Mouse (Mus musculus): ENCODE results near the gene Ceacam20.
"Not testable (repeated sequence)": the region's sequence is repeated elsewhere in the genome, so short reads cannot be mapped to it uniquely, and the experiment has no call there.

The Ceacam20 gene

DNA sequence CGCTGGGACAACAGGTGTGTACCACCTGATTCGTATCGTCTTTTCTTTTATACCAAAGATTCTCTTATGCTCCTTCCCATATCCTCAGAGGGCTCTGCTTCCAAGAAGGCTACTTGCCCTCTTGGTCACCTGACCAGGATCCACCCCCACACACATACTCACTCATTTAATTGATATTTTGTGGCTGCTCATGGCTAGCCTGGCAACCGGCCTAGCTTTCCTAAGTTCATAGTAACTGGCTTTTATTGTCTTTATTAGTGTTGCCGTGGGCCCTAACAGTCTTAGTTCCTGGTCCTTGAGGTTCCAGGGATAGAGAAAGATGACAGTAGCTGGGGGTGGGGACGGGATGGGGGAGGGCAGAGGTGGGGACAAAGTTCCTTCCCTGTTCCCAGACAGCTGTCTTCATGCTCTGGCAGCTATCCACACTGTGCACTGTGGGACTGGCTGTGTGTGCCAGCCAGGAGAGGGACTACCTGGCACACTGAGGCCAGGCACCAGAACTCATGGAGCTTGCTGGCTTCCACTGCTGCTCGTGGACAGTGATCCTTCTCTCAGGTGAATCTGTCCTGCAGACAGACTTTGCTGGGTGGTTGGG, at the start of gene Ceacam20:
Gene Ceacam20 (plus strand): TSS at position 428 of the 595 bp plus-strand sequence.
- no peak for DNase-seq (ENCODE audit: low spot score in 2 of 2)

DNA sequence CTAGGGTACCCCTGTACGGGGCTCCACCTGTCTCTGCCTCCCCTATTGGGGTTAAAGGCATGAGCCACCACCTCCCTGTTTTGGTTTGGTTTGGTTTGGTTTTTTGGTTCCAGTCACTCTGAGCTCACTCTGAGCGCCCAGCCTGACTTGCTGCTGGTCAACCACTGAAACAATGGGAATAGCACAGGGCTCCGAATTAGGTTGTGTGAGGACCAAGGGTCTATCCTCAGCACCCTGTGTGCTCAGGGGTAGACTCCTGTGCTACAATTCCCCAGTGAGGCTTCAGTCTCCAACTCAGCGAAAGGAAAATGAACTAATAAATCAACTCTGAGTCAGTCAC, 45.1 kb upstream of the Ceacam20 start:
- DNase-seq (ENCODE audit: low spot score in 2 of 2): no peak

DNA sequence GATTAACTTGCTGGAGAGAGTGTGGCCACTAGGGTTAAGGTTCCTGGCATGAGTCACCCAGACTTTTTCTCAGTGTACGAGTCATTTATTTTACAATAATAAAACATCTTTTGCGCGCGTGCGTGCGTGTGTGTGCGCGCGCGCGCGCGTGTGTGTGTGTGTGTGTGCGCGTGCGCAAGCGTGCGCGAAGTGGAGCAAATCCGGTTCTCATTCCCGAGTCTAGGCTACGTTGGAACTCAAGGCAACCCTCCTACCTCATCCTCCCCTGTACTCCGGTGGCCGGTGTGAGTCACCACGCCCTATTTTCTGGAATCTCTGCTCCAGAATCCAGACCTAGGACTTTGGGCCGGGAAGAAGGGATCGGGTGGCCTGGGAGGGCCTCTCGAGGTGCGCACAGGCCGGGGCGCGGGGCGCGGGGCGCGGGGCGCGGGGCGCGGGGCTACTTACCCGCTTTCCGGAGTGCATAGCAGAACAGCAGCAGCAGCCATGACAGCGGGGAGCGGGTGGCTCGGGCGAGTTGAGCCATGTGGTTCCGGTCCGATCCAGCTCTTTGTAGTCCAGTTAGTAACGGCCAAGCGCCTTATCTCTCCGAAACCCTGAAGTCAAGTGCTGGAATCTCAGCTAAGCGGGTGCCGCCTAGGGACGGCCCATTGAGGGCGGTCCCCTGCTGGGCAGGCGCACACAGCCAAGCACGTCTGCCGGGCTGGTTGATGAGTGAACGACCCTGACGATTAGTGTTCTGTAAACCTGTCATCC, 44.5 kb upstream of the Ceacam20 start, which contains the start of gene Pvr:
Gene Pvr (minus strand): TSS at position 655 of the 756 bp plus-strand sequence.
- peak; percentile 69 to 83 for DNase-seq (ENCODE audit: low spot score in 2 of 2)

DNA sequence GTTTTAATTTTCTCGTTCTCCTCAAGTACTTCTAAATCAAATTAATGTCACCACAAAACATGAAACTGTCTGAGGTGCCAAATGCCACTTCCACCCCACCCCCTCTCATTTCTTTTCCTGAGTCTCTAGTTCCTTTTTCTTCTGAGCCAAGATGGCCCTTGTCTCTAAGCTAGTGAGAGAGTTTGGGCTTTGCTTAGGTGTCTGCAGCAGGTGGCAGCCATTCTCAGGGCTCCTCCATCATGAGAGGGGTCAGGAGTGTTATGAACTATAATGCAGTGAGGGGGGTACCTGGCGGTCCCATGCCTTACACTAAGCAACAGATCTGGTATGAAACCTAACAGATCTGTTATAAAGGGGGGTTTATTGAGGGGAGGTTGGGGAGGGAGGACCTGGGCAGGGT, 41.9 kb upstream of the Ceacam20 start:
- DNase-seq (ENCODE audit: low spot score in 2 of 2): no peak

DNA sequence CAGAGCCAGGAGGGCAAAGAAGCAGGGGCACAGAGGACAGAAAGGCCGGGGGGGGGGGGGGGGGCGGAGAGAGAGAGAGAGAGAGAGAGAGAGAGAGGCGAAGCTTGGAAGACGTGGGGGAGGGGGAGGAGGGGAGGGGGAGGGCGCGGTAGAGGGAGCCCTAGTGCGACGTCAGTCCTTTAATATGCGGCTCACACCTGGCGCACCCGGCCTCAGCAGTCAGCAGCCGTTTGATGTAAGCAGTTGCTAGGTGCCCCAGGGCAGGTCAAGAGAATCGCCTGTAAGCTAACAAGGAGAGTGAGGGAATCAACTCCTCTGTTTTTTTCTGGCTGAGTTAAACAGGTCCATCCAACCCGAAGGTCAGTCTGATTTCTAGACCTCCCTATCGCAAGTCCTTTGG, 41.4 kb upstream of the Ceacam20 start:
- DNase-seq (ENCODE audit: low spot score in 2 of 2): no peak

DNA sequence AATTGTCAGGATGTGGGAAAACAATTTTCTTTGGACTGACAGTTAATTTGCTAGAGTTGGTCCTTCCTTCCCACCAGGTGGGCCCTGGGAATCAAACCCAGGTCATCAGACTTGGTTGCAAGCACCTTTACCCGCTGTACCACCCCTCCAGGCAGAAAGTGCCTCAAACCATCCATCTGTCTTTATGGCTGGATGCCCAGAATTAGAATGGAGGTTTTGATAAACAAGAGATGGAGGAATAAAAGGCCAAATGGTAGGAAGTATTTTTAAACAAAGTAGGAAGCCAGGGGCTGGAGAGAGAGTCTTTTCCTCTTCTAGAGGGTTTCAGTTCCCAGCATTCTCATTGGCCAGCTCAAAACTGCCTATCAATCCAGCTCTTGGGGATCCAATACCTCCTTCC, 39.8 kb upstream of the Ceacam20 start:
- DNase-seq (ENCODE audit: low spot score in 2 of 2): no peak

DNA sequence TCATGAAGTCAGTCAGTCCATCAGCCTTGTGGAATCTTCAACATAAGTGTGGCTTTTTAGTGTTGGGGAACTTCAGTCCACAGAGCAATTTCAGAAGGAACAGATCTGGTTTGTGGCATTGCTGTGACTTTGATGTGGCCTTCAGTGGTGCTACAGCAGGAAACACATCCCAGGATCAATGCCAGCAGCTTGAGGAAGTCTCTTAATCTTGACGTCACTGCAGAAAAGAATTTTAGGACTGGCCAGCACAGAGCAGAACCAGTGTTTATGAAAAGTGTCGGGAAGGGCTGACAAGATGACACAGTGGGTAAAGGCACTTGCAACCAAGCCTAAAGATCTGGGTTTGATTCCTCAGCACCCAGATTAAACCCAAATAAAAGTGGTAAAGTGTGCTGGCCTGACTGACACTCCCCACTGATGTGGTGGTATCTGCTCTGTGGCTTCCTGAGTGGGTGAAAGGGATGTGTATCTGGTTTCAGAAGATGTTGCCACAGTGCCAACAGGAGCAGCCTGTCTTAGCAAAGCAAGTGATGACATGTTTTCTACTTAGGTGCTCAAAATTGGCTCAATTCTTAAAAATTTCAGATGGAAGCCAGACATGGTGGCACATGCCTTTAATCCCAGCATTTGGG, 38.2 kb upstream of the Ceacam20 start:
- no peak for DNase-seq (ENCODE audit: low spot score in 2 of 2)

DNA sequence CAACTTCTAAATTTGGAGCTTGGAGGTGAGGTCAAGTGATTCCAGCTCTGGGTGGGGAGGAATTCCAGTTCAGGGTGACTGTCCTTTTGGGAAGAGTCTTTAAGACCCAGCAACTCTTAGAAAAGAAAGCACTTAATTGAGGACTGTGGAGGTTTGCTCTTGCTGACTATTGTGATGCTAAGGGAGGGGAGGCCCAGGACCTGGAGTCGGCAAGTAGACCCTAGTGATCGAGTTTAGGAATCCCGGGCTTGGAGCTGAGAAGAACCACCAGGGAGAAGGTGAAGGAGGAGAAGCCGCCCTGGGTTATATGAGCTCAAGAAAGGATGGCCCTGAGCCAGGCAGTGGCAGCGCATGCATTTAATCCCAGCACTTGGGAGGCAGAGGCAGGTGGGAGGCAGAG, 36.7 kb upstream of the Ceacam20 start:
- DNase-seq (ENCODE audit: low spot score in 2 of 2): no peak

DNA sequence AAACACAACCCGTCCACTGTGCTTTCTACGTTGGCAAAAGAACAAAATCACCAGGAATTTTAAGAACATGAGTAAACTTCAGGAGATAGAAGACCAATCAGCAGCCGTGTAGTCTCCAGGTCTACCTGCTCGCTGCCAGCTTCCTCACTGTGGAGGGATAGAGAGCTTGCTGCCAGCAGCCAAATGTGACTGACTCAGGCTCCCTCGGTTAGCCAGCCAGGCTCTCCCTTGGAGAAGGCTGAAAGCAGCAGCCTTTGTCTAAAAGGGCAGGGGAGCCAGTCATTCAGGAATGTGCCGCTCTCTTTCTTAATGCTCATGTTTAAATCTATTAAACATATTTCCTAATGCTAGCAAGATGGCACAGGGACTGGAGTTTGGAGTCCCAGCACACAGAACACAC, 34.7 kb upstream of the Ceacam20 start:
- DNase-seq (ENCODE audit: low spot score in 2 of 2): not testable (repeated sequence)

DNA sequence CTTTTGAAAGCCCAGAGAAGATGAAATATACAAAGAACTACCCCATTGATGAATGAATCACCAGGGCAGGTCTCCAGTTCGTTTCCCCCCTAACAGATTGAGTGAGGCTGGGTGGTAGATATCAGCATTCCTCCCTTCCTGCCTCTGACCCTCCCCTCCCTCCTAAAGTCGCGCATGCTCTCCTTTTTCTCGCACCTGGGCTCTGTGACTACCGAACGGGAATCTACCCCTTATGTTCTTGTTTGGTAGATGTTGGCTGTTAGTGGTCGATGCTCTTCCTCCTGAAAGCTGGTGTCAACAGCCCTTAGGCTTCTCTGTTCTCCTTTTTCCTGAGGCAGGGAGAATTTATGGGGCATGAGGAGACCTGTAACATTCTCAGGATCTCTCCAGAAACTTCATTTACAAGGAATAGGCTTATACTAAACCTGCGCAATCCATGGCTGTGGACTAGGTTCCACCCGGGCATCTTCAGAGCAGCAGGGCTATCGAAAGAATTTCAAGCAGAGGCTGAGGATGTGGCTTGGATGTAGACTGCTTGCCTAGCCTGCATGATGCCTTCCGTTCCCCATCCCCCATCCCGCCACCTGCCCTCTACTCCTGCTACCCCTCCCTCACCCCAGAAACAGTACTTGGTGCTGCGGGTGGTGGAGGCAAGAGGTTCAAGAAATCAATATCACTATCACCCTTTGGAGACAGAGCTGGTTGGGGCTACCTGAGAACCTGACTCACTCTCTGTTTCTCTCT, 32.9 kb upstream of the Ceacam20 start:
- no peak for DNase-seq (ENCODE audit: low spot score in 2 of 2)

DNA sequence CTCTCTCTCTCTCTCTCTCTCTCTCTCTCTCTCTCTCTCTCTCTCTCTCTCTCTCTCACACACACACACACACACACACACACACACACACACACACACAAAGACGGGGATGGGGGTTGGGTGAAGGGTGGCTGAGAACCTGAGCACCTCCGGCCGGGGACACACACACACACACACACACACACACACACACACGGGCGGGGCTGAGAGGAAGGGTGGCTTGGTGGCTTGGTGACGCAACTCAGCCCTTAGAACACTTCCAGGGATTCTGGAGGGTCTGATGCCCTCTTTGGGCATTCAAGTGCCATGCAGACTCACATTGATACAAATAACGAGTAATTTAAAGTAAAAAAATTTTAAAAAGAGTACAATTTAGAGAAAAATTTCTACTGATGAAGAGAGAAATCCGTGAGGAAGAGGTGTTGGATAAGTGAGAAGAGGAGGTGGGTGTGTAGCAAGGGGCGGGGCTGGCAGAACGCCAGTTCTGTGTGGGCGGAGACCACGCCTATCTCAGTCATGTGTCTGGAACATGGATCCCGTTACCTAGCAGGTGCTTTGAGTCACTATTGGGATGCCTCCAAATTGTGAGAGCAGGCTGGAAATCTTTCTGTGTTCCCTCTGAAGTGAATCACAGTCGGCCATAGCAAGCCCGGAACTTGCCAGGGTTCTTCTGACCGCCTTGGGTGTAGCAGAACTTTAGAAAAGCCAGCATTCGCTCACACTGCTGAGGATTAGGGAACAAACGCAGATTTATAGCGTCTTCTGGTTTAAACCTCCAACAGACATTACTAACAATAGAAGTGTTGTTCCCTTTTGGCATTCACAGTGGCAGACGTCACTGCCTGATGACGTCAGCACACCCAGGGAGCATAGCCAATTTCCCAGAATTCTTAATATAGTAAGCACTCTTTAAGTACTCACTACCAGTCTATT, 32.1 kb upstream of the Ceacam20 start:
- peak; percentile 43 to 73 for DNase-seq (ENCODE audit: low spot score in 2 of 2)

DNA sequence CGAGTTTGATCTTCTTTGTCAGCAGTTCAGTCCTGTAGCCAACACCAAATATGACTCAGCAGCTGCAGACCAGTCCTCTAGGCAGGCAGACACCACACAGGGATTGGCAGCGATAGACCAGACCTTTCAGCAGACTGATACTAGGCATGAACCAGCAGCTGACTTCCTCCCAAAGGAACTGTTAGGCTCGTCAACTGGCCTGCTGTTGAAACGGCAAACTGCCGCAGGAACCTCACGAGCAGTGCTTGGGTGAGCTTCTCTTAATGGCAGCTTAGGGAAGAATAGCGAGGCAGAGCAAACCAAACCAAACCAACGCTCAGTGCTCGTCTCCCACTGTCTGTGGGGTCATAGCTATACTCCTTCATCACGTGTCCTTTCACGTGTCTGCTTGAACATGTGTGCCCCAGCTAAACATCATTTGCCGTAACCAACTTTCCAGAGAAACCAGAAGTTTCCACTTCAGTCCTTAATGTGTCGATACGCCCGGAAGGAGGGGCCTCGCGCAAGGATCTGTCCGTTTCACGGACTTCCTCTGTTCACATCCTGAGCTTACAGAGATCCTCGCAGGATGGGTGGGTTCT, 30.0 kb upstream of the Ceacam20 start:
- no peak for DNase-seq (ENCODE audit: low spot score in 2 of 2)

DNA sequence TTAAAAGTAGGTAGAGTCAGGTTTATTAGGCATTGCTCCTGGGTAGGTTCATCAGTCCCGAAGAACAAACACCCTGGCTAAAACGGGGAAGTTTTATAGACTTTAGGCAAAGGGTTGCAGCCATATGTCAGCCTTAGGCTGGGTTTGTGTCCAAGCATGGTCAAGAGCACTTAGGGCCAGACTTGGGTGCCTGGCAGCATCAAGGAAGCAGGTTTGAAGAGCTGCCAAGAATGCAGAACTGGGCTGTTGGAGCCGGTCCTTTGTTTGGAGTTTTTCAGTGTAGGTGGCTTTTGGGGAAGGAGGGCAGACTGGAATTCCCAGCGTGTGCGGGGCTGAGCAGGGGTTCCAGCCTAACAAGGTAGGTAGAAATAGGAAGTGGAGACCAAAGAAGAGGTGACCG, 29.3 kb upstream of the Ceacam20 start:
- no peak for DNase-seq (ENCODE audit: low spot score in 2 of 2)

DNA sequence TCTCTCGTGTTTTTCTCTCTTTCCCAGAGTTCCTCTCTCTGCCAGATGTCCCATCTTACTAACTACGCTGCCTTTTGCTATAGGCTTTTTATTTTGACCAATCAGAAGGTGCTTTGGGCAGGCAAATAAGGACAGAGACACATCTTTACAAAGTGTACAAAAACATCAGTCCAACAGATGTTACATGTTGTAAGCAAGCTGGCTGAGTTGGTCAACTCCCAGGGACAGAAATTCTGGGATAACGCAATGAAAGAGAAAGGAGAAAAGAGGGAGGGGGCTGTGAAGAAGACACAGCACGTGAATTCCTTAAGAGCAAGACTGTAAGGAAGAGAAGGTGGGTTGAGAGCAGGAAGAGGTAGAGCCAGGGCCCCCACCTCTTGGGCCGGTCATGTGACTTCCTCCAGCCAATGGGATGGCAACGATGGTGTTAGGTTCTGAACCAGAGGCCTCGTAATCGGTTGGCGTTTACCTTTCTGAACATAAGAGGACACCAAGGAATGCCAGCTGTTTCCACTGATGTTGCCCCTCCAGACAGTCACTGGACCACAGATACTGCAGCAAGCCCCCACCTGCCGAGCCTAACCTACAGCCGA, 27.9 kb upstream of the Ceacam20 start:
- DNase-seq (ENCODE audit: low spot score in 2 of 2): no peak

DNA sequence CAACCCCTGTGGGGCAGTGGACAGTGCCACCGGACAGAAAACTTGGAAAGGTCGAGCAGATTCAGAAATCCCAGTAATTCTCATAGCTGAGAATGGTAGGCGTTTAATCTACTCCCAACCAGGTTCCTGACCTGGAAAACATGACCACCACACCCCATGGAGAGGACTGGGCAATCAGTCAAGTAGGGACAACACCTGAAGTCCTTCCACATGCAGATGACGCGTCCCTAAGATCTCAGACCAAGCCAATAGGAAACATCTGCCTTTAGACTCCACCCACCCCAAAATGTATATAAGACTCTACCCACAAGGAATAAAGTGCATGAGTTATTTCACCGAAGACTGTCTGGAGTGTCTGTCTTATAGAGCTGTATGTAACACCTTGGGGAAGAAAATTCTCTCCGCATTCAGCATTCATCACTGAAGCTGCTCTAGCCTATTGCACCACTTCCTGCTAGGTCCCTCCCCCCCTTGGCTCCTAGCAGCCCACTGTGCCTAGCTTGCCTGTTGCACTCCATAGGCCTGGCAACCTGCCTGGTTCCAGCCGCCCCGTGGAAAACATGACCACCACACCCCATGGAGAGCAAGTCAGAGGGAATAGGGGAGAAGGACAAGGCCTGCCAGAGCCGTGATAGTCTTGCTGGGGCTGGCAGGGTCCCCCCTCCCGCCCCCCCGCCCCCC, 25.5 kb upstream of the Ceacam20 start:
- peak; percentile 30 to 86 for DNase-seq (ENCODE audit: low spot score in 2 of 2)

DNA sequence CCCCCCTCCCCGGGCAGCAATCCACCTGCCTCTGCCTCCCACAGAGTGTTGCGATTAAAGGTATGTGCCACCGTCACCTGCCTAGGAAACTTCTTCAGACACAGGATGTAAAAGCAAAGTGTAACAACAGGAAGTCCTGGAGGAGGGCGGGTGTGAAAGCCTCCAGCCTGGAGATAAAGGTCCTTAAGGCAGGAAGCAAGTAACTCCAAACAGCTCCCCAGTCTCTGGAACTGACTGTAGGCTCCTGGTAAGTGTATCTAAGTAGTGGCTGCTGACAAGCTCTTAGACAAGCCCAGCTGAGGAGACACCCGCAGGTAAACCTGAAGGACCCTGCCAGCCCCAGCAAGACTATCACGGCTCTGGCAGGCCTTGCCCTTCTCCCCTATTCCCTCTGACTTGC, 25.0 kb upstream of the Ceacam20 start:
- DNase-seq (ENCODE audit: low spot score in 2 of 2): no peak

DNA sequence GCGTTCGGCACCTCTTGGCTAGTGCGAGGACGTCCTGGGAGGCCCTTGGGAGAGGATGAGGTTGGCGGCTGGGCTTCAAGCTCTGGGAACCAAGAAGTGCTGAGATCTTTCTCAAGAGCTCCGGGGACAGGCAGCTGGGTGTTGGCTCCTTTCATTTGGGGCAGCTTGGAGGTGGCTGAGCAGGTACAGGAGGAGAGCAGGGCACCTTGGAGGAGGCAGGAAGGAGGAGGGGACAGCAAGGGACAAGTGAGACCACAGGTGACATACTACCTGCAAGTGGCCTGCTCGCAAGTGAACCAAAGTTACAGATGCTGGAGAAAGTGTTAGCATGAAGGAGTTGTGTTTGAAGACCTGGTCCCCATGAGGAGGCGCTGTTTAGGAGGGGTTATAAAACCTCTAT, 20.5 kb upstream of the Ceacam20 start:
- no peak for DNase-seq (ENCODE audit: low spot score in 2 of 2)

DNA sequence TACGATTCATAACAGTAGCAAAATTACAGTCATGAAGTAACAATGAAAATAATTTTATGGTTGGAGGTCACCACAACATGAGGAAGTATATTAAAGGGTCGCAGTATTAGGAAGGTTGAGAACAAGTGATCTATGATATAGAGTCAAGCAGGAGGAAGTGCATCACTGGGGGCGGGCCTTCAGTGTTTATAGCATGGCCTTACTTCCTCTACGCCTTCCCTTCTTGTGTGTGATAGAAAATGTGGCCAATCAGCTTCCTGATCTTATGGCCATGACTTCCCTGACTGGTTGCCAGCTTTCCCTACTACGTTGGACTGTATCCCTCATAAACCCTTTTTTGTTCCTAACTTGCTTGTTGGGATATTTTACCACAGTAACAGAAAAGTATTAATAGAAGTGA, 20.0 kb upstream of the Ceacam20 start:
- DNase-seq (ENCODE audit: low spot score in 2 of 2): no peak

DNA sequence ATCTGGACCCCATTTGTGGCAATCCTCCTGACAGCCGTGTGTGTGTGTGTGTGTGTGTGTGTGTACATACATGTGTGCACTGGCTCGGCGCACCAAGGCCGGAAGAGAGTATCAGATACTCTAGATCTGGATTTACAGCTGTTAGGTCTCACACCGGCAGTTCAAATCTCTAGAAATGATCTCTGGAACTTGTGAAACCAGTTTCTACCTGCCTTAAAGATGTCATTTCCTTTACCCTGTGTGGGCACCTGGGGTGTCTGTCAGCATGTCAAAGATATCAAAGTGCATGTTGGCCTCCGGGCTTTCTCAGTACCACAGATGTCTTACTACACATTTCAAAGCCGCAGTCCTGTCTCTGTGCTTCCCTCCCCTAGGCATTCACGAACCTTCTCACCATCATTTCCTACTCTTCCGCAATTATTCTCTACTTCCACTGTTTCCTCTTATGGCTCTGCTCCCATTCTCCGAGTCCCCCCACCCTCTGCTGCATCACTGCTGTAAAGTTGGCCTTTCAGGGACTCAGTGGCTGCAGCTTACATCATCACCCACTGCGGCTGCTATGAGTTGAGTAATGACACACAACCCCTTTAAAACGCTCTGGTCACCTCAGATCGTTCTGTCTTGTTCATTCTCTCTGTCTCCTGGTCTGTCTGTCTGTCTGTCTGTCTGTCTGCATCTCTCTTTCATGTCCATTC, 19.2 kb upstream of the Ceacam20 start:
- DNase-seq (ENCODE audit: low spot score in 2 of 2): no peak

Measured in urinary bladder, postnatal 36 days (tissue).